Mouse (Mus musculus): ENCODE measurements around the gene Rhot1.

DNA sequence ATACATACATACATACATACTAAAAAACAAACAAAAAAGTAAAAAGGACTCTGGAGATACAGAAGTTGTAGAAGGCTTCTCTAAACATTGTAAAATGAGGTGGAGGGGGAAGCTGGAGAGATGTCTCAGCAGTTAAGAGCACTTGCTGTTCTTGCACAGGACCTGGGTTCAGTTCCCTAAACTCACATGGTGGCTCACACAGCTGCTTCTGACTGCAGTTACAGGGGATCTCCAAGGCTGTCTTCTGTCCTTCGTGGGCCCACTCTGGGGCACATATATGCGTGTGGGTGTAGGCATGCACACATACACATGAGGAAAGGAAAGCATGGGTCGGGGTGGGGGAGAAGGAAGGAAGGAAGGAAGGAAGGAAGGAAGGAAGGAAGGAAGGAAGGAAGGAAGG, 39.2 kb upstream of the Rhot1 start:
- TF ChIP-seq POLR2A (IDR thresholded peaks at IDR 0.05; ENCODE audit: borderline replicate concordance, extremely low read depth, insufficient read depth, insufficient read length, poor library complexity, severe bottlenecking) (no peak), CTCF (IDR thresholded peaks at IDR 0.05; ENCODE audit: borderline replicate concordance, extremely low read depth, insufficient read depth, insufficient read length) (no peak)

Measured in brain, embryonic 14.5 days (tissue).